Mouse (Mus musculus) liver, adult 2 months (tissue): ENCODE measurements around the gene Tmem39a. TPM values are rescaled to one million over a fixed set of nuclear protein-coding genes. Genes with fewer than 3 reads are reported as not detected.

Experiments
- DNase-seq: peaks from one replicate; pipeline ENCODE4 v3.0.0-alpha.2; 2011; ENCODE audit warnings: low read depth, low spot score; ENCODE audit errors: extremely low read depth
- H3K27ac ChIP-seq: fragments of 200-500 bp; replicated peaks from 2 replicates; pipeline ENCODE4 v1.5.1; 2012; ENCODE audit warnings: low read depth, mild to moderate bottlenecking, control low read depth, inconsistent platforms, low read length; ENCODE audit not compliant: insufficient read depth
- H3K27me3 ChIP-seq: fragments of 200-500 bp; 2 replicates; pipeline ENCODE4 v1.6.1; 2012; ENCODE audit warnings: mild to moderate bottlenecking, moderate library complexity, low read length, inconsistent platforms; ENCODE audit not compliant: control insufficient read depth, insufficient read depth
- H3K36me3 ChIP-seq: fragments of 200-500 bp; 2 replicates; pipeline ENCODE4 v1.6.1; 2012; ENCODE audit warnings: low read length, inconsistent platforms; ENCODE audit not compliant: control insufficient read depth, insufficient read depth
- H3K4me1 ChIP-seq: fragments of 200-500 bp; 2 replicates; pipeline ENCODE4 v1.6.1; 2011; ENCODE audit warnings: low read length; ENCODE audit not compliant: control insufficient read depth, insufficient read depth
- H3K4me3 ChIP-seq: fragments of 200-500 bp; 2 replicates; pipeline ENCODE4 v1.5.1; 2011; ENCODE audit warnings: low read depth, mild to moderate bottlenecking, control low read depth, low read length, moderate library complexity; ENCODE audit not compliant: insufficient read depth
- H3K79me2 ChIP-seq: fragments of 200-500 bp; 2 replicates; pipeline ENCODE4 v1.6.1; 2012; ENCODE audit warnings: inconsistent platforms, mild to moderate bottlenecking, low read length, moderate library complexity; ENCODE audit not compliant: control insufficient read depth, insufficient read depth
- H3K9ac ChIP-seq: fragments of 200-500 bp; 2 replicates; pipeline ENCODE4 v1.6.1; 2012; ENCODE audit warnings: low read depth, mild to moderate bottlenecking, control low read depth, inconsistent platforms, low read length
- CTCF ChIP-seq: fragments of 200-500 bp; IDR thresholded peaks from 2 replicates; pipeline ENCODE4 v1.5.1; 2011; ENCODE audit warnings: low read depth, low read length, control low read depth
- POLR2A ChIP-seq: fragments of 200-500 bp; IDR thresholded peaks from 2 replicates; pipeline ENCODE4 v1.6.1; 2011; ENCODE audit warnings: low read length, control low read depth; ENCODE audit not compliant: insufficient read depth; ENCODE audit errors: extremely low read depth
- WGBS: fragments of 180-500 bp; shearing (Covaris S2); methylation state at CpG from one replicate; pipeline ENCODE4 v1.1.7; 2018; 5-methylcytosine and 5-hydroxymethylcytosine counted together
- polyA plus RNA-seq: library from polyadenylated mRNA; depleted of rRNA; stranded (reverse); fragments of >200 nt; gene quantifications from 2 replicates; pipeline ENCODE4 v1.2.3, GENCODE M21; 2012
- total RNA-seq: library from RNA; depleted of rRNA; stranded (reverse); fragments of >200 nt; gene quantifications from 2 replicates; pipeline ENCODE4 v1.2.3, GENCODE M21; 2014

Gene Tmem39a
- total and polyA plus RNA-seq, 2 experiments: 8.1 to 58.4 TPM

DNA sequence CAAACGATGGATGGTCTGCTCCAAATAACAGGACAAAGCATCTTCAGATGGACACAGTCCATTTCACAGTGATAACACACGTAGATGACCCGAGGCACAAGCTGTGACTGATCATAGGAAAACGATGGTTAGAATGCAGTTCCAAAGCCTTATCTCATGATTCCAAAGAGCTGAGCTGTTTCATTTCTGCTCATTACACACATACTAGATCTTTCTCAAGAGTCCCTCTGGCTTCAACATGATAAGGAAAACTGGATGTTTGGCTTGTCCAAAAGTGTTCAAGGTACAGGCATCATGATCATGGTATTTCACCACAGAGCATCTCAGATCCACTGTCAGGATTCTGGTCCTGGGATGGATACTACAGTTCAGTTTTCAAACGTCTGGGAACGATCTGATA is 32.2 kb upstream of the Tmem39a start:
- TF ChIP-seq CTCF: no peak
- TF ChIP-seq POLR2A: no peak

DNA sequence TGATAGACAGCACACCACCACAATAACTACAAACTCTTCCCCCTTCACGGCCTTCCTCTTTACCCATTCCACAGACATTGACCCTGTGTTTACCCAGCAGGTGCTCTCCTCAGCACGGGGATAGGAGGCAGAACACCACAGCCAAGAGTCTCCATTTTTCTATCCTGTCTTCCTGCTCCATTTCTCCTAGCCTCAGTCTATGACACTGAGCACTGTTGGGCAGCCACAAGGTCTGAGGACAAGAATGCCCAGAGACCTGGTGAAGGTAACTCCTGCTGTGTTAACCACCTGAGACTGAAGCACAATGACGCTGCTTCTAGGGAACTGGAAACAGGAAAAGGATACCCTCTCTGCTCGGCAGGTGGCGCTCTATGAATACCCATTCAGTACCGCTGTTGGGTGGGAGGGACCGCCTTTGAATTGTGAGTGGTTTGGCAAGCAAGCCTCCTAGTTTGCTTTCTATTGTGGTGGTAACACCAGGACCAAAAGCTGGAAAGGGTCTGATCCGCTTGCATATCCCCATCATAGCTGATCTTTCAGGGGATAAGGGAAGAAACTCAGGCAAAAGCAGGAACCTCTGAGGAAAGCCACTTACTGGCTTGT is 21.9 kb upstream of the Tmem39a start:
- TF ChIP-seq POLR2A: no peak
- peak; percentile 82 for TF ChIP-seq CTCF
- WGBS: 35% methylated on average over 8 of the region's 8 CpGs
- Histone ChIP-seq H3K36me3 (peaks cover 7% of the 10 kb centered on the region), H3K9ac (no peak overlapping the region), H3K27me3 (no peaks in the 10 kb centered on the region), H3K4me3 (no peak overlapping the region), H3K79me2 (no peaks in the 10 kb centered on the region), H3K4me1 (no peaks in the 10 kb centered on the region; the same call in 1 of the 2 replicates), H3K27ac (no peak overlapping the region)
- DNase-seq: peak; percentile 34

More for the DNA sequence above, 32.2 kb upstream of the Tmem39a start:
- Histone ChIP-seq H3K36me3 (peaks cover 16% of the 10 kb centered on the region), H3K4me1 (peaks cover 5% of the 10 kb centered on the region), H3K27me3 (no peaks in the 10 kb centered on the region), H3K79me2 (no peaks in the 10 kb centered on the region), H3K27ac (no peak overlapping the region), H3K9ac (no peak overlapping the region), H3K4me3 (no peak overlapping the region)
- whole genome bisulfite sequencing: 78% methylated on average over 6 of the region's 6 CpGs
- no peak for DNase-seq

DNA sequence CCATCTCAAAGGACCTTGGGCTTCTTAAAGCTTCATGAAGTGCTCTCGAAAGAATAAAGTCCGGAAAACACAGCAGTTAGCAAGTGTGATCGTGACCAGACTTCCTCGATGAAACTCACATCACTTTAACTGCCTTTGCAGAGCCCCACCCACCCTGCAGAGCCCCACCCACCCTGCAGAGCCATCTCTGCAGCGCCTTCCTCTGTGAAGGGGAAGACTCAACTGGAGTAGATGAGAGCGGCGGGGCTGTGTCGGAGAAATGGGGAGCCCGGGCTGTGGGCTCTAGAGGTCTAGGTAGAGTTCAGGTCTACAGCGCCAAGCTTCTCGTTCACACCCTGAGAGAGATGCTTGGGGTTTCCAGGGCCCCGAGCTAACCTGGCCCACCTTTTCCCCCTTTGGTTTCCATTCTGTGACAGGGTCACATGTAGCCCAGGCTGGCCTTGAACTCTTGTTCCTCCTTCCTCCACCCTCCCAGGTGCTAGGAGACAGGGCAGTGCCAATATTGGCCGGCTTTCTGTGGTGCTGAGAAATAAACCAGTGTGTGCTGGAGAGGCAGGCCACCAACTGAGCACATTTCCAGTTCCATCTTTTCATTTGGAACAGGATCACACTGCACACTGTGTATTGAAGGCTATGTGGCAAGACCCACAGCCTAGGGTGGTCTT is 19.6 kb upstream of the Tmem39a start:
- TF ChIP-seq CTCF (no peak), POLR2A (no peak)
- H3K36me3 ChIP-seq: peaks cover 15% of the 10 kb centered on the region
- H3K4me1 ChIP-seq: no peaks in the 10 kb centered on the region; the same call in 1 of the 2 replicates
- H3K9ac ChIP-seq: no peak overlapping the region
- H3K27me3 ChIP-seq: no peaks in the 10 kb centered on the region
- H3K27ac ChIP-seq: no peak overlapping the region
- 88% methylated on average over 13 of the region's 13 CpGs for WGBS
- H3K79me2 ChIP-seq: no peaks in the 10 kb centered on the region
- no peak overlapping the region for H3K4me3 ChIP-seq
- no peak for DNase-seq

DNA sequence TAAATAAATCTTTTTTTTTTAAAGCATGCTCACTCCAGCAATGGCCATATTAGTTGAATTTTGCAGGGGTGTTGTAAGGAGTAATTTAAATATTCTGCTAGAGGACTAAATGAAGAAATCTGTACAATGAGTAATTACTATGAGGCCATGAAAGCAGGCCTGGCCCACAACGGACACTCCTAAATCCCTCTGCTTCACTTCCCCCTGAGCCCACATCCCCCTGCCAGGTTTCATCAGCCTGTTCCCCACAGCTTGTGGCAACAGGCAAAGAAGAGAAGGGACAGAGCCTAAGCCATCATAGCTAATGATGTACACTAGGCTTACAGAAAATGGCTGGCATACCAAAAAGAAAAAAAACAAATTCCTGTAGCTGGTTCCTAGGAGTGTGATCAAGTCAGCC is 10.5 kb upstream of the Tmem39a start:
- Histone ChIP-seq H3K27me3 (no peaks in the 10 kb centered on the region), H3K79me2 (no peaks in the 10 kb centered on the region), H3K4me1 (no peaks in the 10 kb centered on the region; the same call in 1 of the 2 replicates), H3K9ac (no peak overlapping the region), H3K27ac (no peak overlapping the region), H3K36me3 (peaks cover 7% of the 10 kb centered on the region), H3K4me3 (no peak overlapping the region)
- WGBS: 96% methylated on average over 1 of the region's 1 CpGs
- no peak for DNase-seq
- TF ChIP-seq CTCF (no peak), POLR2A (no peak)

DNA sequence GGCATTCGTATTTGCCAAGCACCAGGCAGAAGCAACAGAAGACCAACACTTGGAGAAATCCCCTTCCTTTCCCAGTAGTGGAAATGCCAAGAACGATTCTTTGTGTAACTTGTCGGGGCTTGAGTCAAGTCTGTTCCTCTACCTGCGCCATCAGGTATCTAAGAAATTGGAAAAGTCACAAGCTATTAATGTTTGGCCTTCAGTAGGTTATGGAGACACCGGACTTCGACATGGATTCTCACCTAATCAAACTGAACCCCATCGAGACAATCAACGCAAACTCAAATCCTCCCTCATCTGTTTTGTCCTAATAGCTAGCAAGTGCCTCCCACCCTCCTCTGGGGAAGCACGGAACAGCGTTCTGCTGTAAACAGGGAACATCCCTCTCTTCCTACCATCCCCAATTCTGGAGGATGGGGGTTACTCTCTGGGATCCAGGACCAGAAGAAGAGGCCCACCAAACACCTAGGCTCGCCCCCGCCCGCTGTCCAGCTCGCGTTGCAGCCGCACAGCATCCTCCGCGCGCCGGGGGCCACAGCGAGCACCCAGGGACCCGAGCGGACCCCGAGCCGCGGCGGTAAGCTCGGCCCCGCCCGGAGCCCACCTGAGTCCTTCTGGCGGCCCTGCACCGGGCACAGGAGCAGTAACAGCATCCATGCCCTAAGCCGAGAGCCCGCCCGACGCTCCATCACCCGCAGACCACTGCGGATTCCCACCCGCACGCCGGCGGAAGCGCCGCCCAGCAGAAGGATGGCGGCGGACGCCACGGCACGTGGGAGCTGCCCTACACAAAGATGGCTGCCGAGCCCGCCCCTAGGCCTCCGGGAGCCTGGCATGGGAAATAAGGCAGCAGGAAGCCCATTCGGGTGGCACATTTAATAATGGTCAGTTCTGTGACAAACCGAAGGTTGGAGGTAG is 8.8 kb upstream of the Tmem39a start, which contains the start of gene Poglut1:
TSS of gene Poglut1 (minus strand) at position 780 of the 918 bp plus-strand sequence.
- Histone ChIP-seq H3K9ac (peak within 1 kb of the TSS; percentile 85), H3K4me1 (no peaks in the 10 kb centered on the region; the same call in 1 of the 2 replicates), H3K36me3 (0 out of 2 replicates have a peak, but pooled peaks cover 3% of the 10 kb centered on the region), H3K79me2 (no peaks in the 10 kb centered on the region), H3K27me3 (no peaks in the 10 kb centered on the region), H3K4me3 (peak within 1 kb of the TSS; percentile 99), H3K27ac (no peak within 1 kb of the TSS)
- no peak for TF ChIP-seq CTCF
- peak; percentile 22; the same call in 1 of the 2 replicates for TF ChIP-seq POLR2A
- WGBS: 4% methylated on average over 54 of the region's 54 CpGs
- DNase-seq: peak; percentile 46
